Mouse (Mus musculus) G1E (cell line): Measurements from ENCODE around the gene Pid1.

Experiments
- CTCF ChIP-seq: IDR thresholded peaks from 2 replicates; pipeline ENCODE4 v1.5.1; 2012; ENCODE audit warnings: low read depth, low read length, inconsistent platforms, mixed read lengths
- GATA1 ChIP-seq: IDR thresholded peaks from 2 replicates; pipeline ENCODE4 v1.6.1; 2012; ENCODE audit warnings: borderline replicate concordance, low read length, inconsistent platforms, mixed read lengths
- GATA2 ChIP-seq: IDR thresholded peaks from 2 replicates; pipeline ENCODE4 v1.6.1; 2012; ENCODE audit warnings: low read depth, low read length, inconsistent platforms, borderline replicate concordance
- POLR2AphosphoS5 ChIP-seq: IDR thresholded peaks from 2 replicates; pipeline ENCODE4 v1.6.1; 2012; ENCODE audit warnings: low read depth, low read length, inconsistent platforms; ENCODE audit not compliant: insufficient replicate concordance
- TAL1 ChIP-seq: conservative IDR thresholded peaks from 2 replicates; pipeline ENCODE4 v1.6.1; 2012; ENCODE audit warnings: low read depth, low read length, inconsistent platforms, mixed read lengths

DNA sequence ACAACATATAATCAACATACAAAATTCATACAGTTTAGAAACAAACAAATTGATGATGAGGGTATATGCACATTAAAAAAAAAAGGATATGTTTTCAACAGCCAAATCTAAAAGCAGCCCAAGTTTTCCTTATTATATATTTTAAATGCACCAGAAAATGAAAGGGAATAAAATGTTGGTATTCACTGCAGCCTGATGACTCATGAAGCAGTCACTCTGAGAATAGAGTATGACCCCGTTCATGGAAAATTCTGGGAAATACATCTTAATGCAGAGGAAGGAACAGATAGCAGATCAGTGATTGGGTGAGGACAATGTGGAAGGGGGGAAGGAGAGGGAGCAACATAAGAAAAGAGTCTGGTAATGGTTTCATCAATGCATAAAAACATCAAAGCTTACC lies 186.3 kb downstream of the Pid1 start:
- TF ChIP-seq TAL1 = no peak
- TF ChIP-seq CTCF = no peak
- TF ChIP-seq POLR2AphosphoS5 = no peak
- no peak for TF ChIP-seq GATA1
- no peak for TF ChIP-seq GATA2
